Mouse (Mus musculus): ENCODE measurements around the gene Tbc1d14. TPM values are rescaled to one million over a fixed set of nuclear protein-coding genes. Genes with fewer than 3 reads are reported as not detected.

Tbc1d14 gene
- total RNA-seq, 2 experiments from 2014 or later = 90.1 to 92.7 TPM

DNA sequence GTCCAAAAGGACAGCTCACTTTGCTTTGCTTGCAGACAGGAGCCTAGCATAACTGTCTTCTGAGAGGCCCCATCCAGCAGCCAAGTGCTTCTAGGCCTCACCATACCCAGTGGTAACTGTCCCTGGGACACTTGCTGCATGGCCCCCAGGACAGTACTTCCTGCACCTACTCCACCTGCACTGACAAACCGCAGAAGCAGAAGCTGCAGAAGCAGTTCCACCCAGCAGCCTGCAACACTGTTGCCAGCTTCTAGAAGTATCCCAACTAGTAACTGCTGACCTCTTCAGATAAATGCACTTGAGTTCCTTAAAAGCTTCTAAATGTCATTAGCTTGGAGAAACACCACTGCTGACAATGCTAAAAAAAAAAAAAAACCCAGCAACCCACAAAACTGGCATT is 78.0 kb downstream of the Tbc1d14 start:
- DNase-seq (ENCODE audit: low spot score in 2 of 2) = no peak

DNA sequence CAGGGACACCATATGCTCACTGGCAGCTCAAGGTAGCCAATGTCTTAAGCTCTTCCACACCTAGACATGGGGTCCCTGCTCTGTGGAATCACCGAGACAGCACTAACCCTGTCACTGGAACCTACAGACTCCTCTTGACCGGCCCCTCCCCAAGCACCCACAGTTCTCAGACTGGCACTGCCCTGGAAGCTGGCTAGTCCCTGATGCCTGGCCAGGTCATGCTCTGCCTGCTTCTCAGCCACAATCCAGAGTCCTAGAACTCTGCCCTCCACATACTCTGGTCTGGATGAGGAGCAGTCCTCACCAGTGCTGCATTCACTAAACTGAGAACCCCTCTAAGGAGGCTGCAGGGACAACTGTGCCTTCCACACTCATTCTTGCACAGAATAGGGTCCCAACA is 82.1 kb downstream of the Tbc1d14 start:
- DNase-seq (ENCODE audit: low spot score in 2 of 2) = no peak

- DNase-seq (ENCODE audit: low spot score in 2 of 2) = no peak
These were observed 84.7 kb downstream of the Tbc1d14 start for GRCm38 (mm10) chr5:36508351-36508750.

DNA sequence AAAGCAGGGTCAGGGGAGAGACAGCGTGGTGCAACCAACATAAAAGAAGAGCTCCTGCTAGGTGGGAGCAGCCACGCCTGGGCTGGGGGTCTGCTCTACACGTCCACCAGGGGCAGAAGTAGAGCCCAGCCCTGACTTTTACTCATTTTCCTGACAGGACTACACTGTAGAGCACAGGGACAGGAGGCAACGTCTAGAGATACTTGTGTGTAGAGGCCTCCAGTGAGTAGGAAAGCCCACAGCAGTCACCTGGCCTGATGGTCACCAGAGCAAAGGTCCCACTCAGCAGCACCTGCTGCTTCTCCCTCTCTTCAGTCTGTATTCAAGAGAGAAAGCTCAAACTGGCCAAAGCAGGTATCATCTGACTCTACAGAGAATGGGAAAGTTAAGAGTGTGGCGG is 87.4 kb downstream of the Tbc1d14 start:
- no peak for DNase-seq (ENCODE audit: low spot score in 2 of 2)

DNA sequence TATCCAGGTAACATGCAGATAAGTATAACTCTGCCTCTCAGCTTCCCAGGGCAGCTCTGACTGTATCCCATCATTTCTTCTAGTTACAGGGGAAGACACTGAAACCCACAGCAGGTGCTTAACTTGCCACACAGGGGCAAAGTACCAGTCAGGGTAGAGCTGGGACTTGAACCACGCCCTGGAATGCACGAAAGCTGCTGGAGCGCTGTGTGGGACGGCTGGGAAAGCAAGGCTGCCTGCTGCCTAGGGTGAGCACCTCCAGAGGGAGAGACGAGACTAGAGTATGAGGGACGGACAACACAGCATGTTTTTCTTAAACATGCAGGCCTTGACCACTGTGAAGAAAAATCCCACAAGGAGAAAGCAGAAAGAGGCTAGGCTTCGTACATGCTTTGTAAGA is 87.8 kb downstream of the Tbc1d14 start:
- DNase-seq (ENCODE audit: low spot score in 2 of 2) = no peak

GRCm38 (mm10) chr5:36494709-36495108 is 98.4 kb downstream of the Tbc1d14 start:
- no peak for DNase-seq (ENCODE audit: low spot score in 2 of 2)

- DNase-seq (ENCODE audit: low spot score in 2 of 2) = peak in 1 of 2 experiments; percentile 39
These were observed 99.2 kb downstream of the Tbc1d14 start for GRCm38 (mm10) chr5:36493919-36494318.

DNA sequence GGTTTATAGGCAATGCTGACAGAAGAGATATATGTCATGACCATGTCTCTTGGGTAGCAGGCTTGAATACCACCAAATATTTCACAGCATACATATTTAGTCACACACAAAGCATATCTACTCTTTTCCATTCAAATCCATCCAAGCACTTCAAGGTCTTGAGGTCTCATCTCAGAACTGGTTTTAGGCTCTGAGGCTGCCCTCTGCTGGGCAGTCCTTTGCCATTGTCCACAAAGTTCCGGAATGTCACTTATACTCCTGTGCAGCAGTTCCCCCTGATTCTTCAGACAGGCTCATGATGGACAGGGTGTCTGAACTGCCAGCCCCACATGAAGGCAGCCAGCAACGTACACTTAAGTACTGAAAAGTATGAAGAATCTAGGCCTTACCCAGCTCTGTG is 103.9 kb downstream of the Tbc1d14 start:
- DNase-seq (ENCODE audit: low spot score in 2 of 2) = no peak

GRCm38 (mm10) chr5:36485306-36485705 is 107.8 kb downstream of the Tbc1d14 start:
- no peak for DNase-seq (ENCODE audit: low spot score in 2 of 2)

- peak; percentile 95 to 97 for DNase-seq (ENCODE audit: low spot score in 2 of 2)
These were observed 108.7 kb downstream of the Tbc1d14 start, which contains the start of the genes Tada2b and Ccdc96 for GRCm38 (mm10) chr5:36484171-36484990. TSS of gene Tada2b (minus strand) at chr5:36484285. TSS of gene Ccdc96 (plus strand) at chr5:36484588.

DNA sequence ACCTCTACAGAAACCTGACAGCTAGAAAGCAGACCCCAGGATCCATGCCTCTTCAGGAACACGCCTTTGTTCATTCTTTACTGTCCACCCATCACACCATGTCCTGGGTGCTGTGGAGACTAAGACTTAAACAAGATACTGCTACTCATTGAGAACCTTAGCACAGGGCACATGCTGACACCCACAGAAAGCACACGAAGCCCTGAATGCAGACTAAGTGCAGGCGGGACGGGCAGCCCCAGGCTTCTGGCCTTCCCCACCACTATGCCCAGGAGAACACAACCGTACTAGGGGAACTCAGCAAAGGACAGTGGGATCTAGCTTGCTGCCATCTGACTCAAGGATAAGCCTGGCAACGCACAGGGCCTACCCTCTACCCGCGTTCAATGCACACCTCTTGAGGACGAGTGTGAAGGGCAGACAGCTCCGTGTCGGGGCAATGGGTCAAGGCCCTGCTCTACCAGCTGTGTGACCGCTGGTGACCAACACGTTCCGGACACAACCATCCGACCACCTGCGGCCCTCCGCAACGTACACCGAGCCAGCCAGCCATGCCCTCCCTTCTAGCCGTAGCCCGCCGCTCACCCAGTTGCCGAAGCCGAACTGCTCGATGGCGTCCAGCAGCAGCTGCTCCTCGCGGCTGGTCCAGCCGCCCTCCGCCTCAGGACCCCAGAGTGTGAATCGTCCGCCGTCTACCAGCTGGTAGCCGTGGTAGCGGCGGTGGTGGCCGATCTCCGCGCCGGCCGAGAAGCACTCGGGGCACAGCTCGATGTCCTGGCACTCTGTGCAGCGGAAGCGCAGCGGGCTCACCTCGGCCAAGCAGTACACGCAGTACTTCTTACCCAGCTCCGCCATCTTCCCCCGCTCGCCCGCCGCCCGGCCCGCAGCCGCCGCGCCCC is 109.6 kb downstream of the Tbc1d14 start:
- DNase-seq (ENCODE audit: low spot score in 2 of 2) = peak; percentile 49 to 64

- DNase-seq (ENCODE audit: low spot score in 2 of 2) = no peak
These were observed 112.0 kb downstream of the Tbc1d14 start for GRCm38 (mm10) chr5:36481114-36481513.

DNA sequence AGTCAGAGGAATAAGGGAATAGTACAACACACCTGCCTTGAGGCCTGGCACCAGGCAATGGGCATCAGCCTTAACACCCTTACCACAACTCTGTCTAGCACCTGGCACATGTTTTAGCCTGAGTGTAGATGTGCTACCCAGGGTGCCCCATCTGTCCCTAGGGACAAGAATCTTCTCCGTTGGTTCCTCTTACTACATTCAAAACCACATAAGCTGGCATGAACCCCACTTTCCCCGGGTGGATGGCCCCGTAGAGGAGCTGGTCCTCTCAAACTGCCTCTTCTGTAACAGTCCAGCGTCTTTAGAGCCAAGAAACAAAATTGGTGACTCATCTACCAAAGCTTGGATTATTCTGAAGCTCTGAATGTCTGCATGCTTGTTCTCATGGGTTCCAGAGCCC is 112.7 kb downstream of the Tbc1d14 start:
- DNase-seq (ENCODE audit: low spot score in 2 of 2) = no peak

DNA sequence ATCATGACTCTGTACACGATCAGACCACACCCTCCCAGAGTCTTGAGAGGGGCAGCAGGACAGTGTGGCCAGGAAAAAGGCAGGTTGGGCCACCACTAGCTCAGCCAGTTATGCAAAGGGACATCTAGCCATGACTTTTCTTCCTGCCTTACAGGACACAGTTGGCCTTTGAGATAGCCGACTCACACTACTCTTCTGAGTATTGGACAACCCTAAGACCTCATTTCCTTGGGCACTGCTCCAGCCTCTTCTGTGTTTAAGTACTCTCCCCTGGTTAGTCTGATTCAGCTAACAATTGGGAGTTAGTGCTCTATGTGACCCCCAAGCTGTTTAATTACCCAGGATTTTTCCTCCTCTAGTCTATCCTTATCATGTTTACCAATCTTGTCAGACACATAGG is 113.3 kb downstream of the Tbc1d14 start:
- DNase-seq (ENCODE audit: low spot score in 2 of 2) = no peak

DNA sequence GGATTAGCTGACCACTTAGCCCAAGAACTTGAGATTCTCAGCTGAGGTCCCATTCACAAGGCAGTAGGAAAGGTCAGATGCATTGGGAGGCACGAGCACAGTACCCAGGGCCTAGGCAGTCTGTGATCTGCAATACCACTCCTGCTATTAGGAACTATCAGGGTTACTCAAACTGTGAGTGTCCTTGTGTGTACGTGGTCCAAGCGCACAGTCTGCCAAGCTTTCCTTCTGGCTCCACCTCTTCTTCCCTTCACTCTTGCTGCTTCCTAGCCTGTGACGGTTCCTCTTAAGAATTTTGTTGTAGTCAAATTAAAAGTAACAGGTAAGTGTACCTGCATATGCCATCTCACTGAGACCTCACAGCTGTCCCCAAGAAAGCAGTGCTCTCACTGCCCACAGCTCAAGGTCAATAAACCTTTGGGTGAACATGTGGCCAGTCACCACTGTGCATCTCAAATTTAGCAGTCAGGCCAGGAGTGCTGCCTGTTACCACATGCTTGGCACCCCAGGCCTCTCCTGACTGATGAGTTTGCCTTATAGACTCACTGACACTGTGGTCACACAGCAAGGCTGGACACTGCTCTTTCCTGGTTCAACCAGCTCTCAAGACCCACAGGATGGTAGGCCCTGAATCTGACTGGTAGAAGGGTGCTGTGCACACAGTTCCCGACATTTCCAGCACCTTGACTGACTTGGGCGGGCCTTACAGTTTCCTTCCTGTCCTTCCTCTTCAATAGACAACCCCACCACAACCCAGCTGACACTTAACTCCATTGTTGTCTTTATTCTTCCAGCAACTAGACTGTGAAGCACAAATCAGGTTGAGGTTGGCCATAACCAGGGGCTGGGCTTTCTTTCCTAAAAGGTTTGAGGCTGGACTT is 114.3 kb downstream of the Tbc1d14 start:
- no peak for DNase-seq (ENCODE audit: low spot score in 2 of 2)

GRCm38 (mm10) chr5:36477486-36477885 is 115.6 kb downstream of the Tbc1d14 start:
- no peak for DNase-seq (ENCODE audit: low spot score in 2 of 2)

- peak; percentile 66 to 76 for DNase-seq (ENCODE audit: low spot score in 2 of 2)
These were observed 118.8 kb downstream of the Tbc1d14 start for GRCm38 (mm10) chr5:36474283-36474682.

- no peak for DNase-seq (ENCODE audit: low spot score in 2 of 2)
These were observed 120.0 kb downstream of the Tbc1d14 start for GRCm38 (mm10) chr5:36472876-36473655.

DNA sequence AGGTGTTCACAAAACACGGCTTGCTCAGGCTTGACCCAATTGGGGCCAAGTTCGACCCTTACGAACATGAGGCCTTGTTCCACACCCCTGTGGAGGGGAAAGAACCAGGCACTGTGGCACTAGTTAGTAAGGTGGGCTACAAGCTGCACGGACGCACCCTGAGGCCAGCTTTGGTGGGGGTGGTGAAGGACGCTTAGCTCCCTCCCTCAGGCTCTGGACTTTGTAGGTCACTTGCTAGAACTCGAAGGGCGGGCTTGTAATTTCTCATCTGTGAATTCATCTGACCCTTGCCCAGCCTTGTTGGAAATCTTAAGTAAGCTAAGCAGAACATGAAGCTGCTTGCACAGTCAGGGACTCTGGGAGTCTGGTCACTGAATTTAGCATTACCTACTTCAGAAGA is 121.9 kb downstream of the Tbc1d14 start:
- no peak for DNase-seq (ENCODE audit: low spot score in 2 of 2)

GRCm38 (mm10) chr5:36465889-36466288 is 127.2 kb downstream of the Tbc1d14 start:
- no peak for DNase-seq (ENCODE audit: low spot score in 2 of 2)

Measured in layer of hippocampus, postnatal 10 days (tissue).